Mouse (Mus musculus): ENCODE results near the gene Hist2h2ab.

GRCm38 (mm10) chr3:96181510-96182381 is 37.9 kb upstream of the Hist2h2ab start:
- TF ChIP-seq CTCF (IDR thresholded peaks at IDR 0.05; ENCODE audit: low read depth, low read length) (no peak), GATA1 (IDR thresholded peaks at IDR 0.05; ENCODE audit: borderline replicate concordance, low read length) (no peak), TAL1 (conservative IDR thresholded peaks at IDR 0.05; ENCODE audit: low read depth, low read length) (no peak), POLR2AphosphoS5 (IDR thresholded peaks at IDR 0.05; ENCODE audit: insufficient replicate concordance, low read depth, low read length) (no peak)
